Mouse (Mus musculus): ENCODE results near the gene Prkcd.
A peak's percentile ranks its signal among the peaks of the same experiment; 100 is the strongest.

The Prkcd gene

DNA sequence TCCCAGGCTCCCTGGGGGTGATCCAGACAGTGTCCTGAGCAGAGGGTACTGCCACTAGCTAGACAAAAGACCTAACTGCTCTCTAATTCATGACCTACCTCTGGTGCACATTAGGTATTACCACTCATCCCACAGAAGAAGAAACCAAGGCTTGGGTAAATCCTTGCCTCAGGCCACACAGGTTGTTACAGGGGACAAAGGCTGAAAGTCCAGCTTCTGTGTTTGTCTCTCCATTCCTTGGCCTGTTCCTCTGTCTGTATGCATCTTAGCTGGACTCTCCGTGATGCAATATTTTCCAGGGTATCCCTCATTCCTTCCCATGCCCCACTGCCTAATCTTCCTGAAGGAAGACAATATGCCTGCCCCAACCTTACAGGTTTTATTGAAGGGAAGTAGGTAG is 8.4 kb upstream of the Prkcd start:
- no peak for DNase-seq

GRCm38 (mm10) chr14:30633708-30634107 is 7.7 kb upstream of the Prkcd start:
- DNase-seq = no peak

GRCm38 (mm10) chr14:30631834-30632233 is 5.8 kb upstream of the Prkcd start:
- no peak for DNase-seq

DNA sequence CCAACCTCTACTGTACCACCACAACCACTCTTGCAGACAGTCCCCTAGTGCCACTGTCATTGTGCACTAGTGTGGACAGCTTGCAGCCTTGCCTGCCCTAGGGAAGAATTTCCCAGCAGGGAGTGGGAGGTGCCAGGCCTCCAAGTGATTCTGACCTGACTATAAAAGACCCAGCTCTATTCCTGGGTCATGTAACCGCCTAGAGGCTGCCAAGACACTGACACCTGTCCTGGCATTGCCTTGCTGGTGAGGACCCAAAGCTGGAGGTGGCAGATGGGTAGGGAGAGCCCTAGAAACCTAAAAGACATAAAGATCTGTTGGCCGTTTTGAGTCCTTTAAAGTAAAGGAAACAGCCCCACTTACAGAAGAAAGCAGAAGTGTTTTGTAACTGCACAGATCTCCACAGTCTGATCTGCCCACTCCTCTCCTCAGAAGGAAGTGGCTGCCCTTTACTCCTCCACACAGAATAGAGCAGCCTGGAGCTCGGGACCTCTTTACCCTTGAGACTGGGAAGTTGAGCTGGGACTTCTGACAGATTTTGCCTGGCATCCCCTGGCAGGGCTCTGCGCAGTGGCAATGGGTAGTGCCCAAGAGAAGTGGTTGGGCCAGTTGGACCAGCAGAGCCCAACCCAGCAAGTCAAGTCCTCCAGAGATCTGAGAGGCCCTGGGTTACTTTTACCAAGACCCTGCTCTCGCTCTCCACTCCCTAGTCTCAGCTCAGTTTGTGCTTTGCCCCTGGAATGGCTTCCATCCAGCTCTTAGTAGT is 5.0 kb upstream of the Prkcd start:
- no peak for DNase-seq

DNA sequence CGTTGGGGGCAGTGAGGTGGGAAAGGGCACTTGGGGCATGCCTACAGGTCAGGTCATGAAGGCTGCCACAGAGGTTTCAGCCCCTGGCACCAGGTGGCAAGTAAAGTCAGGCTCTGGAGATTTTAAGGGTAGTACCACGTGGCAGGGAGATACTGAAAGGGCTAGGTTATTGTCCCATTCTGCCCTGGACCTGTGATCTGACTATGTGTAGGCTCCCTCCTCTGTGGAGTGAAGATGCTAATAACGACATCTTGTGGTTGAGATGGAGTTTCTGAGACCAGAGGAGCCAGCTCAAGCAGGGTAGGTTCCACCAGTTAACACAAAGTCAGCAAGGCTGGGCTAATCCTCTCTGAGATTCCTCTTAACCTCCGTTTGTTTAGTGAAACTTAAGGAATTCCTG is 3.8 kb upstream of the Prkcd start:
- DNase-seq = no peak

GRCm38 (mm10) chr14:30628235-30628634 is 2.2 kb upstream of the Prkcd start:
- DNase-seq = no peak

DNA sequence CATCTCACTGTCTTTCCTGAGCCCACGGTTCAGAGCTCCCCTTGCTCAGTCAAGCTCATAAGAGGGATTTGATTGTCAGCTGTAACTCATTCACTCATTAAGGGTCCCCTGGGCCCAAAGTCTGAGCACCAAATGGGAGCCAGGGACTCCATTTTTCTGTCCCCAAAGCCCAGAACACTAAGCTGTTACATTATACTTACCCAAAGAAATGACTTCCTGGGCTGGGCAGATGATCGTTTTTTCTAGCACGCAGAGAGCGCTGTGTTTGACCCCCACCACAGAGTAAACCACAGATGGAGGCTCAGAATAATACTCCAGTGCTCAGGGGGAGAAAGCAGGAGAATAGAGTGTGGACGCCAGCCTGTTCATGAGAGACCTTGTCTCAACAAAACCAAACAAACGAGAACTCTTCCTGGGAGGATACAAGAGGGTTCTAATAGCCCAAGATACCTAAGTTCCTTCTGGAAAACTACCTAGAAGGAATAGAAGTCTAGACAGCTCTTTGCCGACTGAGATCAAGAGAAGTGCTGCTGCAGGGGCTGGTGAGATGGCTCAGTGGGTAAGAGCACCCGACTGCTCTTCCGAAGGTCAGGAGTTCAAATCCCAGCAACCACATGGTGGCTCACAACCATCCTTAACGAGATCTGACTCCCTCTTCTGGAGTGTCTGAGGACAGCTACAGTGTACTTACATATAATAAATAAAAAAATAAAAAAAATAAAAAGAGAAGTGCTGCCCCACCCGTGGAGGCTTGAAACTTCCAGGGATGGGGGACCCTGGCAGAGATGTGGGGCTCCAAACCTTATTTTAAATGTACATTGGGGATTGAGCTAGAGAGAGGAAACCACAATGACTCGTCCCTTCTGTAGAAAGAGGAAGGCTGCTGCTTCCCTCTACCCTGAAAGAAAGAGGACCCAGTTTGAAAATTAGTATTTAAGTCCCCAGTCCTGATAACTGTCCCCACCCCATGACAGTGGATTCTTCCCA is 1.0 kb upstream of the Prkcd start:
- no peak for DNase-seq

DNA sequence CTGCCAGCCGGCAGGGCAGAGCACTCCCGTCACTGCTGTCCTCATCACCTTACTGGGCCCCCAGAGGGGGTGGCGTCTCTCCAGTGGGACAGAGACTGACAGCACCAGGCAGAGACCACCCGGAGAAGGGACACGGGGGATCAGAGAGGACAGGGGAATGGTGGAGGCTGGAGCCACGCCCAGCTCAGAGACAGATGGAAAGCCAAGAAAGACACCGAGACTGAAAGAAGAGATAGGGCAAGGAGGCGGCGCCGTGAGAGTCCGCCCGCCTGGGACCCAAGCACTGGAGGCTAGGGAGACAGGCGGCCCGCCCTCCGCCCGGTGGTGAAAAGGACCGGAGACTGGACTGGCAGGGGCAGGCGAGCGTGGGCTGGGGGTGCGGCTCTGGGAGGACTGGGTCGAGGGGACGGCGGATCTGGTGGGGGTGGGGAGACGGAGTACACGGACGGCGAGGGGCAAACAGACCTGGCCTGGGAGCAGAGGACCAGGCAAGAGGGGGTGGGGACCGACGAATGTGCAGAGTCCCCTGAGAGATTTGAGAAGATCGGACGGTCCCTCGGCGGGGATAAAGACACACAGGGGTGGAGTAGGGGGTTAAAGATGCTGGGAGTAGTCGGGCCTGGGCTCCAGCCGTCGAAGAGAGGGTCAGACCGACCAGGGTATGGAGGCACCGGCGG is 741 bp downstream of the Prkcd start:
- DNase-seq = peak; percentile 64

- DNase-seq = peak; percentile 32
Measured at GRCm38 (mm10) chr14:30624277-30624721, 1.7 kb downstream of the Prkcd start.

- no peak for DNase-seq
Measured at GRCm38 (mm10) chr14:30622556-30622955, 3.5 kb downstream of the Prkcd start.

DNA sequence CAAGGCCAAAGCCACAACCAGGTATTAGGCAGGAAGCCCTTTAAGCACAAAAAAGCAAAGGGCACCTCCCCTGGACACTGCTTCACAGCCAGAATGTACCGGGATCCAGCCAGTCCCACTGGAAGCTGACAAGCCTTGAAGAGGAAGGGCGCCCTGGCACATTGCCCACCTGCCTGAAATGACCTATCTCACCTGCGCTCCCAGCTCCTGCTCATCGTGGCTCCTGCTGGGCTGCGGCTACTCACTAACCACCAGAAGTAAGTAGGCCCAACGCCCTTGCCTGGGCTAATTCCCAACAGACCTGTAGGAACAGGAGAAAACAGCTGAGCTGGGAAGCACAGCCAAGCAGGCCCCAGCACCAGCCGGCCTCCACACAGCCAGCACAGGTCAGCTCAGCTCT is 3.9 kb downstream of the Prkcd start:
- no peak for DNase-seq

DNA sequence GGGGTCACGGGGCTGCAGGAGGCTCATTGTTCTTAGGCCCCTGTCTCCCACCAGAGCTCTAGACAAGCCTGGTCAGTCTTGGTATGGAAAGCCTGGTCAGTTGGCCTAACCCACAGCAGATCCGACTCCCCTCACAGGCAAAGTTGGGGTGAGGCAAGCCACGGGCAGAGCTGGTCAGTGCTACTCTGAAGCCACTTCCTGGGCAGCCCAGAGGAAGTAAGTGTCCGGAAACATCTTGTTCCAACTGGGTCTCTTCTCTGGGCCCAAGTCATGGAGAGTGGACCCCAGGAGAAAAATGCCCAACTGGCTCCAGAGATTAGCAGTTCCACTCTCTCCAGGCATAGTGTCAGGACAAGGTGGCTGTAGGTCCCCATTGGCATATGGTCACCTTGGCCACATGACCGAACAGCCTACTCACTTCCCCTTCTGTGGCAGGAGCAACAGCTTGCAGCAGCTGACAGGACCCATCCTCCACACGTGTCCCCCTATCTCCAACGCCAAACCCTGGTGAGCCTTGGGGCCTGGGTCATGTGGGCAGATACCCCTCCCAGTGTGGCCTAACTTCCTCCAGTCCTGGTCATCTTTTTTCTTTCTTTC is 5.9 kb downstream of the Prkcd start:
- DNase-seq = no peak

- DNase-seq = no peak
Measured at GRCm38 (mm10) chr14:30618746-30619275, 7.2 kb downstream of the Prkcd start.

DNA sequence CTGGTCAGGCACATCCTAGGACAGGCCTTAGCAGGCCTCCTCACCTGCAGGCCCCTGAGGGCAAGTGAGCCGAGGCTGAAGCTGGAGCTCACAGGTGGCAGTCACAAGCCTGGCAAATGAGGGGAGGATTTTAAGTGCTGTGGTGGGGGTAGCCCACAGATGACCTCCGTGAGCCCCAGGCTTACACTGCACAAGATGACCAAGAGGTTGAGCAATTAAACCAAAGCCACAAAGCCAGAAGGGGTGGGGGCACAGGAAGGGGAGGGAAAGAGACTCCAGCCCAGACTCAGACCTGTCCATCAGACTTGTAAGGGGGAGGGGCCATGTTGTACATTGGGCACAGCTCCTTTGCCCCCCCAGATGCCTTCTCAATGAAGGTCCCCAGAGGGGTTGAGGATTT is 9.3 kb downstream of the Prkcd start:
- no peak for DNase-seq

DNA sequence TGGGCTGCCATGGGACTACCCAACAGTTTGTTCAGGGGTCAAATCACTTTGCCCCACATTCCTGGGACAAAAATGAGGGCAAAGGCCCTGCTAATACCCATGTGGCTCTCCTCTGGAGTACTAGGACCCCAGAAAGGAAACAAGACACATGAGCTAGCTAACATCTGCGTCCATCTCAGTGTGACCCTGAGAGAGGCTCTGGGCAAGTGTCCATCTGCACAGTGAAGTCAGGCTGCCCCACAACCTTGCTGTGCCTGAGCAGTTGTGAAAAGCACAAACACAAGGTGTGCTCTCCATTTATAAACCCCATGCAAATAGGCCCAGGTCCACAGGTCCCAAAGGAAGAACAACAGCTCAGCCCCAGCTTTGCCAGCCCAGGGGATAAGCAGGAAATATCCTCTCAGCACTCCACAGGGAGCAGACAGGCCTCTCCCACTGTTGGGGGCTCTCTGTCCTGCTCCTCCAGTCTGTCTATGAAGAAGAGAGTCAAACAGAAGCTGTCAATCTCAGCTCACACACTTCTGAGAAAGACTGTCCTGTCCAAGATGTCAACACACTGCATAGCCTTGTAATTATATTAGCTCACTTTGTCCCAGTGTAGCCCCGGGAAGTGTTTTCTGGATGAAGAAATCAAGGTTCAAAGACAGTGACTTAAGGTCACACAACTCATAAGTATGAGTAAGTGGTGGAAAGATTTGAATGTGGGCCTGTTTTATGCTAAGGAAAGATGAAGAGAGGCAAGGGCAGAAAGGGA is 12.9 kb downstream of the Prkcd start:
- no peak for DNase-seq

- peak; percentile 95 for DNase-seq
Measured at GRCm38 (mm10) chr14:30612523-30612922, 13.5 kb downstream of the Prkcd start.

GRCm38 (mm10) chr14:30610940-30611339 is 15.1 kb downstream of the Prkcd start:
- DNase-seq = no peak

DNA sequence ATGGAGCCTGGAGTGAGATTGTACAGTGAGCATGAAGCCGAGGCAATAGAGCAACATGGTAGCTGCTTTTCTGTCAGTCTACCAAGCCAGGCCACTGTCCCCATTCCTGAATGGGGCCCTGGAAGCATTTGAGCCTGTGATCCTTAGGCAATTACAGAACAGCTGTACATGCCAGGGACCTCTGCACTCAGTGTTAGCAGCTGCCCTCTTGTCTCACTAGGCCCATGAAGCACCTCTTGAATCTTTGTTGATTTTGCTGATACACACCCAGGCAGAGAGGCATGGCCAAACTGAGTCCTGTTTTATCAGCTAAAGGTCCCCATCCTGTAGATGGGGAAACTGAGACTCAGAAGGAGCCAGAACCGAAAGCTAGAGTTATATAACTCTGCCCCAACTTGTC is 15.7 kb downstream of the Prkcd start:
- no peak for DNase-seq

DNA sequence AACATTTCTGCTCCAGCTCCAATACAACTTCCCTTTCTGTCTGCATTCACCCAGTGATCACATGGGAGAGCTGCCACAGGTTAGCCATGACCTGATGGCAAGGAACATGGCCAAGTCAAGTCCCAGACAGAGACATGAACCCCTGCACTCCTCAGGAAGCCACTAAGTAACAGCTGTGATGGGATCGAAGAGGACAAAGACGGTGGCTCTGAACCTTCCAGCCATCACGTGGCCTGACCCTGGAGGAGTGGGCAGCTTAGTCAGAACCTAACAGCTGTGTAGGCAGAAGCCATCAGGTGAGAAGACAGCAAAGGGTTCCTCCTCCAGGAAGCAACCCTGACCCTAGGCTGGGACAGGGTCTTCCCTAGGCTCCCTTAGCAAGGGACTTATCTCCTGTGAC is 16.5 kb downstream of the Prkcd start:
- no peak for DNase-seq

GRCm38 (mm10) chr14:30608176-30608575 is 17.8 kb downstream of the Prkcd start:
- DNase-seq = no peak

GRCm38 (mm10) chr14:30607696-30608095 is 18.3 kb downstream of the Prkcd start:
- DNase-seq = no peak

DNA sequence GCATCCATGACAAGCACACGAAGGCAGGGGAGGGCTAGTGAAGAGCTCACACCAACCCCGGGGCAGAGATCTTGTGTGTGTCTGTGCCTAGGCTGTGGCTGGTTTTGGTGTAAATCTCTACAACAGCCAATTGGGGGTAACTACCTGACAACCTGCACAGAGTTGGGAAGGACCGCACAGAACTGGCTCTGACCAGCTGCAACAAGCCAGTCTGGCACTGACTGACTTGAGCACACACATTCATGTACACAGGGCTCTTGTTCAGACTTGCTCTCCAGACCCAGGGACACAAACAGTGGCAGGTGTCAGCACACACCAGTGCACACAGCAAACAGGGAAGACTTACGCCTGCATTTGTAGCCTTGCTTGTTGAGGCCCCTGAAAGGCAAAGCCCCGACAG is 19.2 kb downstream of the Prkcd start:
- DNase-seq = no peak
